Mouse (Mus musculus): ENCODE measurements around the gene Palm3. TPM values are rescaled to one million over a fixed set of nuclear protein-coding genes. Genes with fewer than 3 reads are reported as not detected.

Palm3 gene
- polyA plus RNA-seq, 1 experiment from 2014 or later: 0.33 TPM

GRCm38 (mm10) chr8:84024171-84024570 lies 2.9 kb downstream of the Palm3 start:
- H3K4me3 ChIP-seq (ENCODE audit: low read depth, low read length): no peak overlapping the region
- DNase-seq (ENCODE audit: low spot score) (peak; percentile 51), ATAC-seq (no peak)
- H3K4me2 ChIP-seq (ENCODE audit: low read length): no peak overlapping the region
- H3K9ac ChIP-seq (ENCODE audit: low read length): no peak overlapping the region
- H3K9me3 ChIP-seq (replicated peaks; ENCODE audit: control insufficient read depth, low read length): no peaks in the 10 kb centered on the region
- 16% methylated on average over 10 of the region's 10 CpGs for WGBS
- no peaks in the 10 kb centered on the region for H3K36me3 ChIP-seq (ENCODE audit: control insufficient read depth, insufficient read depth, low read length)
- H3K4me1 ChIP-seq (ENCODE audit: control insufficient read depth, insufficient read depth, low read length): no peaks in the 10 kb centered on the region
- H3K27ac ChIP-seq (ENCODE audit: low read depth, low read length): no peak overlapping the region
- H3K27me3 ChIP-seq (replicated peaks; ENCODE audit: control insufficient read depth, insufficient read depth, low read length): peaks cover 40% of the 10 kb centered on the region

- Histone ChIP-seq H3K4me1 (ENCODE audit: control insufficient read depth, insufficient read depth, low read length) (no peaks in the 10 kb centered on the region), H3K4me2 (ENCODE audit: low read length) (peak overlapping the region; percentile 87), H3K36me3 (ENCODE audit: control insufficient read depth, insufficient read depth, low read length) (no peaks in the 10 kb centered on the region), H3K4me3 (ENCODE audit: low read depth, low read length) (peak overlapping the region; percentile 44), H3K27ac (ENCODE audit: low read depth, low read length) (no peak overlapping the region), H3K9ac (ENCODE audit: low read length) (peak overlapping the region; percentile 58), H3K27me3 (replicated peaks; ENCODE audit: control insufficient read depth, insufficient read depth, low read length) (peaks cover 31% of the 10 kb centered on the region), H3K9me3 (replicated peaks; ENCODE audit: control insufficient read depth, low read length) (no peaks in the 10 kb centered on the region)
- DNase-seq (ENCODE audit: low spot score): peak; percentile 78
- under 1% methylated on average over 40 of the region's 41 CpGs for WGBS
- ATAC-seq: peak; percentile 88
These were observed 4.6 kb downstream of the Palm3 start for GRCm38 (mm10) chr8:84025863-84026262.

- H3K27me3 ChIP-seq (replicated peaks; ENCODE audit: control insufficient read depth, insufficient read depth, low read length): peaks cover 25% of the 10 kb centered on the region
- no peaks in the 10 kb centered on the region for H3K4me1 ChIP-seq (ENCODE audit: control insufficient read depth, insufficient read depth, low read length)
- ATAC-seq (no peak), DNase-seq (ENCODE audit: low spot score) (no peak)
- no peaks in the 10 kb centered on the region for H3K9me3 ChIP-seq (replicated peaks; ENCODE audit: control insufficient read depth, low read length)
- H3K36me3 ChIP-seq (ENCODE audit: control insufficient read depth, insufficient read depth, low read length): no peaks in the 10 kb centered on the region
- H3K9ac ChIP-seq (ENCODE audit: low read length): no peak overlapping the region
- no peak overlapping the region for H3K4me3 ChIP-seq (ENCODE audit: low read depth, low read length)
- WGBS: 12% methylated on average over 10 of the region's 10 CpGs
- no peak overlapping the region for H3K4me2 ChIP-seq (ENCODE audit: low read length)
- no peak overlapping the region for H3K27ac ChIP-seq (ENCODE audit: low read depth, low read length)
These were observed 6.2 kb downstream of the Palm3 start for GRCm38 (mm10) chr8:84027449-84027848.

- H3K9ac ChIP-seq (ENCODE audit: low read length): no peak overlapping the region
- H3K9me3 ChIP-seq (replicated peaks; ENCODE audit: control insufficient read depth, low read length): no peaks in the 10 kb centered on the region
- H3K36me3 ChIP-seq (ENCODE audit: control insufficient read depth, insufficient read depth, low read length): no peaks in the 10 kb centered on the region
- no peaks in the 10 kb centered on the region for H3K4me1 ChIP-seq (ENCODE audit: control insufficient read depth, insufficient read depth, low read length)
- DNase-seq (ENCODE audit: low spot score): no peak
- H3K27me3 ChIP-seq (replicated peaks; ENCODE audit: control insufficient read depth, insufficient read depth, low read length): peaks cover 25% of the 10 kb centered on the region
- H3K4me3 ChIP-seq (ENCODE audit: low read depth, low read length): no peak overlapping the region
- 88% methylated on average over 5 of the region's 5 CpGs for WGBS
- no peak for ATAC-seq
- no peak overlapping the region for H3K4me2 ChIP-seq (ENCODE audit: low read length)
- no peak overlapping the region for H3K27ac ChIP-seq (ENCODE audit: low read depth, low read length)
These were observed 8.0 kb downstream of the Palm3 start for GRCm38 (mm10) chr8:84029272-84029671.

- DNase-seq (ENCODE audit: low spot score) (no peak), ATAC-seq (no peak)
- 73% methylated on average over 4 of the region's 4 CpGs for WGBS
- Histone ChIP-seq H3K36me3 (ENCODE audit: control insufficient read depth, insufficient read depth, low read length) (no peaks in the 10 kb centered on the region), H3K9ac (ENCODE audit: low read length) (no peak overlapping the region), H3K9me3 (replicated peaks; ENCODE audit: control insufficient read depth, low read length) (no peaks in the 10 kb centered on the region), H3K27ac (ENCODE audit: low read depth, low read length) (no peak overlapping the region), H3K4me2 (ENCODE audit: low read length) (no peak overlapping the region), H3K4me3 (ENCODE audit: low read depth, low read length) (no peak overlapping the region), H3K4me1 (ENCODE audit: control insufficient read depth, insufficient read depth, low read length) (no peaks in the 10 kb centered on the region), H3K27me3 (replicated peaks; ENCODE audit: control insufficient read depth, insufficient read depth, low read length) (peaks cover 6% of the 10 kb centered on the region; the same call in 1 of the 2 replicates)
These were observed 11.5 kb downstream of the Palm3 start for GRCm38 (mm10) chr8:84032777-84033176.

- Histone ChIP-seq H3K4me3 (ENCODE audit: low read depth, low read length) (no peak overlapping the region), H3K9me3 (replicated peaks; ENCODE audit: control insufficient read depth, low read length) (no peaks in the 10 kb centered on the region), H3K27me3 (replicated peaks; ENCODE audit: control insufficient read depth, insufficient read depth, low read length) (peaks cover 22% of the 10 kb centered on the region), H3K36me3 (ENCODE audit: control insufficient read depth, insufficient read depth, low read length) (no peaks in the 10 kb centered on the region), H3K4me2 (ENCODE audit: low read length) (no peak overlapping the region), H3K27ac (ENCODE audit: low read depth, low read length) (no peak overlapping the region), H3K4me1 (ENCODE audit: control insufficient read depth, insufficient read depth, low read length) (peaks cover 5% of the 10 kb centered on the region; the same call in 1 of the 2 replicates), H3K9ac (ENCODE audit: low read length) (no peak overlapping the region)
- no peak for DNase-seq (ENCODE audit: low spot score)
- ATAC-seq: no peak
- 85% methylated on average over 5 of the region's 5 CpGs for WGBS
These were observed 16.7 kb downstream of the Palm3 start for GRCm38 (mm10) chr8:84038015-84038414.

GRCm38 (mm10) chr8:84039050-84039449 lies 17.8 kb downstream of the Palm3 start:
- no peak overlapping the region for H3K4me2 ChIP-seq (ENCODE audit: low read length)
- H3K36me3 ChIP-seq (ENCODE audit: control insufficient read depth, insufficient read depth, low read length): no peaks in the 10 kb centered on the region
- DNase-seq (ENCODE audit: low spot score): peak; percentile 86
- no peak for ATAC-seq
- H3K27ac ChIP-seq (ENCODE audit: low read depth, low read length): no peak overlapping the region
- no peak overlapping the region for H3K4me3 ChIP-seq (ENCODE audit: low read depth, low read length)
- 4% methylated on average over 5 of the region's 5 CpGs for WGBS
- peaks cover 32% of the 10 kb centered on the region for H3K27me3 ChIP-seq (replicated peaks; ENCODE audit: control insufficient read depth, insufficient read depth, low read length)
- no peaks in the 10 kb centered on the region for H3K9me3 ChIP-seq (replicated peaks; ENCODE audit: control insufficient read depth, low read length)
- no peak overlapping the region for H3K9ac ChIP-seq (ENCODE audit: low read length)
- H3K4me1 ChIP-seq (ENCODE audit: control insufficient read depth, insufficient read depth, low read length): peaks cover 5% of the 10 kb centered on the region; the same call in 1 of the 2 replicates

GRCm38 (mm10) chr8:84042066-84042947 lies 21.0 kb downstream of the Palm3 start, which contains the start of gene Il27ra:
TSS of gene Il27ra (minus strand) at chr8:84042589.
- peak; percentile 61; the same call in 1 of the 2 replicates for ATAC-seq
- Histone ChIP-seq H3K9ac (ENCODE audit: low read length) (peak within 1 kb of the TSS; percentile 46; the same call in 1 of the 2 replicates), H3K9me3 (replicated peaks; ENCODE audit: control insufficient read depth, low read length) (no peaks in the 10 kb centered on the region), H3K4me1 (ENCODE audit: control insufficient read depth, insufficient read depth, low read length) (peaks cover 5% of the 10 kb centered on the region; the same call in 1 of the 2 replicates), H3K36me3 (ENCODE audit: control insufficient read depth, insufficient read depth, low read length) (no peaks in the 10 kb centered on the region), H3K4me2 (ENCODE audit: low read length) (peak within 1 kb of the TSS; percentile 56), H3K4me3 (ENCODE audit: low read depth, low read length) (peak within 1 kb of the TSS; percentile 21), H3K27ac (ENCODE audit: low read depth, low read length) (no peak within 1 kb of the TSS), H3K27me3 (replicated peaks; ENCODE audit: control insufficient read depth, insufficient read depth, low read length) (peaks cover 45% of the 10 kb centered on the region)
- peak; percentile 61 for DNase-seq (ENCODE audit: low spot score)
- WGBS: 4% methylated on average over 40 of the region's 40 CpGs

- no peak overlapping the region for H3K4me3 ChIP-seq (ENCODE audit: low read depth, low read length)
- WGBS: 42% methylated on average over 12 of the region's 12 CpGs
These were observed 21.7 kb downstream of the Palm3 start for GRCm38 (mm10) chr8:84042948-84043342.

More at GRCm38 (mm10) chr8:84042948-84043342, 21.7 kb downstream of the Palm3 start:
- H3K9me3 ChIP-seq (replicated peaks; ENCODE audit: control insufficient read depth, low read length): no peaks in the 10 kb centered on the region
- ATAC-seq: no peak
- no peaks in the 10 kb centered on the region for H3K36me3 ChIP-seq (ENCODE audit: control insufficient read depth, insufficient read depth, low read length)
- DNase-seq (ENCODE audit: low spot score): no peak
- no peak overlapping the region for H3K27ac ChIP-seq (ENCODE audit: low read depth, low read length)
- no peak overlapping the region for H3K9ac ChIP-seq (ENCODE audit: low read length)
- no peak overlapping the region for H3K4me2 ChIP-seq (ENCODE audit: low read length)
- H3K27me3 ChIP-seq (replicated peaks; ENCODE audit: control insufficient read depth, insufficient read depth, low read length): peaks cover 45% of the 10 kb centered on the region
- H3K4me1 ChIP-seq (ENCODE audit: control insufficient read depth, insufficient read depth, low read length): peaks cover 5% of the 10 kb centered on the region; the same call in 1 of the 2 replicates

Measured in forebrain, embryonic 14.5 days (tissue).